Mouse (Mus musculus): ENCODE data around the gene Zfp697. TPM values are rescaled to one million over a fixed set of nuclear protein-coding genes. Genes with fewer than 3 reads are reported as not detected.
"Not testable (repeated sequence)": the region's sequence is repeated elsewhere in the genome, so short reads cannot be mapped to it uniquely, and the experiment has no call there.

The Zfp697 gene
- polyA plus RNA-seq, 2 experiments: 1.6 to 1.7 TPM

DNA sequence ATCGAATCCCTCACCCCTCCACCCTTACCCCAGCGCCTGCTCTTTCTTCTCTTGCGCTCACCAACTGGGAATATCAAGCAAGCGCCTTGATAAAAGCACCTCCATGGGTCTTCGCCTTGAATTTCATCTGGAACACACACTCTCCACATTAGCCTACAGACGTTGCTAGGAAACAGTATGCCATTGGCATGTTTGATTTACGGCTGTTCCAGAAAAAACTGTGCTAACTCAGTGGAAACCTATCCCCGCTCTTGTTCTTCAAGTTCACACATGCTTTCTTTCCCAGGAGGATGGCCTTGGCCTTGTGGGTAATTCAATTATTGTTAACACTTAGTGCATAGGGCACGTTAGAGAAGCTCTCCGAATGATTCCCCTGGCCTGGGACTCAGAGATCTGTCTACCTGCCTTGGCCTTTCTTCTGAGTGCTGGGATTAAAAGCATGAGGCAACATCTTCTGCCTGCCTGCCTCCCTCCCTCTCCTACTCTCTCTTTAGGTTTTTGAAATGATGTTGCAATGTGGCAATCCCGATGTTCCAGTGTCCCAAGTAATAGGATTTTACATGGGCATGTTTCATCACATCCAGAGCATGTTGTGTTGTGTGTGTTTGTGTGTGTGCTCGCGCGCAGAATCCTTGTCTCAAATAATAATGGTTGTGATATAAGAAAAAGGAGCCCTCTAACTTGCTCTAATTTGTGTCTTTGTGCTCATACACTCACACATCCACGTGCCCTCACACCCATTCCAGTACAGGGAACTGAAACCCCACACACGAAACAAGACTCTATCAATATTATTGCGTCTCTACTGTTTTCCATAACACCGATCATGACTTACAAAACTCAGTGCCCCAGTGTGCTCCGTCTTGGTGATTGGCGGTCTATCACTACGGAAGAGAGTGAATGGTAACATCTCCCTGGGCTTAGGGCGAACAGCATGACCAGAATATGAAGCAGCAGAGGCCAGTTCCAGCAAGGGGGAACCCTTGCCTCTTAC is 45.3 kb upstream of the Zfp697 start:
- TF ChIP-seq EP300 (IDR thresholded peaks at IDR 0.05; ENCODE audit: low read depth) (no peak), CTCF (IDR thresholded peaks at IDR 0.05; ENCODE audit: low read depth) (no peak)
- peak overlapping the region; percentile 86 for H3K4me2 ChIP-seq (ENCODE audit: low read depth)
- no peak overlapping the region for H3K9ac ChIP-seq (replicated peaks)
- no peaks in the 10 kb centered on the region for H3K9me3 ChIP-seq (ENCODE audit: control insufficient read depth, low read length)
- no peak overlapping the region for H3K27ac ChIP-seq
- peaks cover 5 to 35% of the 10 kb centered on the region in 2 experiments for H3K4me1 ChIP-seq (replicated peaks; ENCODE audit: control insufficient read depth in 2 of 2, insufficient read depth in 2 of 2, low read length in 1 of 2)
- 65% methylated on average over 22 of the region's 22 CpGs for WGBS (ENCODE audit: insufficient replicate concordance)
- H3K36me3 ChIP-seq (replicated peaks; ENCODE audit: control insufficient read depth, insufficient read depth, low read depth): peaks cover 4% of the 10 kb centered on the region; the same call in 1 of the 2 replicates
- H3K4me3 ChIP-seq (ENCODE audit: insufficient read depth in 1 of 2, low read depth in 2 of 2, low read length in 2 of 2): peak overlapping the region; percentile 69 to 73
- no peaks in the 10 kb centered on the region for H3K27me3 ChIP-seq (ENCODE audit: control insufficient read depth, insufficient read depth, low read length)
- ATAC-seq (ENCODE audit: insufficient read depth) (no peak), DNase-seq (ENCODE audit: low read depth in 3 of 3, low spot score in 3 of 3) (no peak)

- DNase-seq (ENCODE audit: low read depth in 3 of 3, low spot score in 3 of 3): peak in 2 of 3 experiments; percentile 24 to 32
- TF ChIP-seq CTCF (IDR thresholded peaks at IDR 0.05; ENCODE audit: low read depth) (no peak), EP300 (IDR thresholded peaks at IDR 0.05; ENCODE audit: low read depth) (no peak)
- ATAC-seq (ENCODE audit: insufficient read depth): peak; percentile 49; the same call in 1 of the 2 replicates
- Histone ChIP-seq H3K9ac (replicated peaks) (peak overlapping the region; percentile 69), H3K4me1 (replicated peaks; ENCODE audit: control insufficient read depth in 2 of 2, insufficient read depth in 2 of 2, low read length in 1 of 2) (peaks cover 5 to 34% of the 10 kb centered on the region in 2 experiments), H3K9me3 (ENCODE audit: control insufficient read depth, low read length) (no peaks in the 10 kb centered on the region), H3K4me3 (ENCODE audit: insufficient read depth in 1 of 2, low read depth in 2 of 2, low read length in 2 of 2) (peak overlapping the region; percentile 69 to 73), H3K27me3 (ENCODE audit: control insufficient read depth, insufficient read depth, low read length) (no peaks in the 10 kb centered on the region), H3K36me3 (replicated peaks; ENCODE audit: control insufficient read depth, insufficient read depth, low read depth) (no peaks in the 10 kb centered on the region), H3K4me2 (ENCODE audit: low read depth) (peak overlapping the region; percentile 86), H3K27ac (no peak overlapping the region)
- 1% methylated on average over 15 of the region's 15 CpGs for WGBS (ENCODE audit: insufficient replicate concordance)
Measured at GRCm38 (mm10) chr3:98338584-98339041, 43.6 kb upstream of the Zfp697 start.

DNA sequence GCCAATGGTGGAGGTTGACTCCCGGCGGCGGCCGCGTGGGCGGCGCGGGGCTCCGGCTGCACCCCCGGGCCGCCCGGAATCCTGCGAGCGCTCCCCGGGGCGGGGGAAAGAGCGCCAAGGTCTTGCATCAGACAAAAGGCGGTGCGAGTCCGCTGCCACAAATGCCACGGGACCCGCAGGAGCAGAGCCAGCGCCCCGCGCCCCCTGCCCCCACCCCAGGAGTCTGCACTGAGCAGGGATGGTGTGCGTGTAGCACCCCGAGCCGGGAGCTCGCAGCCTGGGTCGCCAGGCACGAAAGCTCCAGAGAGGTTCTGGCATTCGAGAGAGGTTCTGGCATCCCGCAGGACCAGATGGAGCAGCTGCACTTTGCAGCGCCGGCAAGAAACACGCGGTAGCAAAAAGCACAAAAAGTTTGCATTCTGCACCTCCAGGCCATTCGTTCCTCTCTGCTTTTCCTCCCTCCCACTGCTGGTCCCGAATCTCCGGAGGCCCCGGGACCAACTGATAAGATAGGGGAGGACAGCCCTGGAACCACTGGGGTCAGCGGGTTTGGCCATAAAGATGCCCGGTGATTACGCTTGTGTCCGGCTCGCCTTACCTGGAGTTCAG is 43.1 kb upstream of the Zfp697 start:
- Histone ChIP-seq H3K4me3 (ENCODE audit: insufficient read depth in 1 of 2, low read depth in 2 of 2, low read length in 2 of 2) (peak overlapping the region; percentile 69 to 73), H3K36me3 (replicated peaks; ENCODE audit: control insufficient read depth, insufficient read depth, low read depth) (no peaks in the 10 kb centered on the region), H3K9ac (replicated peaks) (peak overlapping the region; percentile 69), H3K27me3 (ENCODE audit: control insufficient read depth, insufficient read depth, low read length) (no peaks in the 10 kb centered on the region), H3K4me2 (ENCODE audit: low read depth) (peak overlapping the region; percentile 86), H3K27ac (no peak overlapping the region), H3K4me1 (replicated peaks; ENCODE audit: control insufficient read depth in 2 of 2, insufficient read depth in 2 of 2, low read length in 1 of 2) (peaks cover 5 to 34% of the 10 kb centered on the region in 2 experiments), H3K9me3 (ENCODE audit: control insufficient read depth, low read length) (no peaks in the 10 kb centered on the region)
- TF ChIP-seq CTCF (IDR thresholded peaks at IDR 0.05; ENCODE audit: low read depth) (no peak), EP300 (IDR thresholded peaks at IDR 0.05; ENCODE audit: low read depth) (no peak)
- DNase-seq (ENCODE audit: low read depth in 3 of 3, low spot score in 3 of 3) (peak in 1 of 3 experiments; percentile 13), ATAC-seq (ENCODE audit: insufficient read depth) (peak; percentile 42)
- under 1% methylated on average over 46 of the region's 46 CpGs for WGBS (ENCODE audit: insufficient replicate concordance)

- H3K27ac ChIP-seq; H3K27me3 ChIP-seq (ENCODE audit: control insufficient read depth, insufficient read depth, low read length); H3K9me3 ChIP-seq (ENCODE audit: control insufficient read depth, low read length); H3K36me3 ChIP-seq (replicated peaks; ENCODE audit: control insufficient read depth, insufficient read depth, low read depth): not testable (repeated sequence)
- WGBS (ENCODE audit: insufficient replicate concordance): 0% methylated on average over 10 of the region's 10 CpGs
- peak within 1 kb of the TSS; percentile 69 to 73 for H3K4me3 ChIP-seq (ENCODE audit: insufficient read depth in 1 of 2, low read depth in 2 of 2, low read length in 2 of 2)
- peak within 1 kb of the TSS; percentile 69 for H3K9ac ChIP-seq (replicated peaks)
- DNase-seq (ENCODE audit: low read depth in 3 of 3, low spot score in 3 of 3): peak; percentile 52 to 55 (median 55)
- ATAC-seq (ENCODE audit: insufficient read depth): peak; percentile 62
- peaks cover 5 to 34% of the 10 kb centered on the region in 2 experiments for H3K4me1 ChIP-seq (replicated peaks; ENCODE audit: control insufficient read depth in 2 of 2, insufficient read depth in 2 of 2, low read length in 1 of 2)
- H3K4me2 ChIP-seq (ENCODE audit: low read depth): peak within 1 kb of the TSS; percentile 86
Measured at GRCm38 (mm10) chr3:98339706-98340109, 42.6 kb upstream of the Zfp697 start, which contains the start of gene Phgdh. Phgdh (minus strand) TSS chr3:98339990.

All from liver, embryonic 14.5 days (tissue).